Mouse (Mus musculus) intestine, embryonic 14.5 days (tissue): ENCODE data around the gene Plod3. TPM values are rescaled to one million over a fixed set of nuclear protein-coding genes. Genes with fewer than 3 reads are reported as not detected.

Experiments
- ATAC-seq: fragments of 200-750 bp; cut with Nextera tagmentation; replicated peaks from 2 replicates; pipeline ENCODE4 v1.8.0; 2017; ENCODE audit warnings: low read depth, moderate number of reproducible peaks, moderate TSS enrichment, moderate library complexity; ENCODE audit not compliant: low FRiP score, low TSS enrichment
- DNase-seq: peaks from one replicate; pipeline ENCODE4 v3.0.0-alpha.2; 2018; ENCODE audit warnings: low spot score
- H3K27ac ChIP-seq: fragments of 300-500 bp; sonication (generic); 2 replicates; pipeline ENCODE4 v1.5.1; 2014; ENCODE audit warnings: low read depth, mild to moderate bottlenecking, control low read depth
- H3K27me3 ChIP-seq: fragments of 300-500 bp; sonication (generic); replicated peaks from 2 replicates; pipeline ENCODE4 v1.6.1; 2014; ENCODE audit warnings: low read length, control low read depth; ENCODE audit not compliant: control insufficient read depth, insufficient read depth
- H3K36me3 ChIP-seq: fragments of 300-500 bp; sonication (generic); 2 replicates; pipeline ENCODE4 v1.6.1; 2014; ENCODE audit warnings: low read length, control low read depth; ENCODE audit not compliant: control insufficient read depth, insufficient read depth
- H3K4me1 ChIP-seq: fragments of 300-500 bp; sonication (generic); replicated peaks from 2 replicates; pipeline ENCODE4 v1.6.1; 2014; ENCODE audit warnings: low read length, control low read depth, mixed read lengths; ENCODE audit not compliant: control insufficient read depth, insufficient read depth
- H3K4me2 ChIP-seq: fragments of 300-500 bp; sonication (generic); 2 replicates; pipeline ENCODE4 v1.6.1; 2014; ENCODE audit warnings: low read length
- H3K4me3 ChIP-seq: fragments of 300-500 bp; sonication (generic); 2 replicates; pipeline ENCODE4 v1.5.1; 2014; ENCODE audit warnings: low read depth, low read length, control low read depth, mixed read lengths
- H3K9ac ChIP-seq: fragments of 300-500 bp; sonication (generic); 2 replicates; pipeline ENCODE4 v1.6.1; 2014; ENCODE audit warnings: mild to moderate bottlenecking, low read length
- H3K9me3 ChIP-seq: fragments of 300-500 bp; sonication (generic); 2 replicates; pipeline ENCODE4 v1.6.1; 2016; ENCODE audit warnings: low read length, control low read depth; ENCODE audit not compliant: control insufficient read depth
- WGBS: fragments of 180-500 bp; shearing (Covaris S2); extraction: QIAGEN DNeasy Blood & Tissue Kit; methylation state at CpG from one replicate; pipeline ENCODE4 v1.1.7; 2014; 5-methylcytosine and 5-hydroxymethylcytosine counted together
- polyA plus RNA-seq: library from polyadenylated mRNA; unstranded; fragments of >200 nt; fragmentation: Nextera tagmentation; extraction: Ambion mirVana; gene quantifications from 2 replicates; pipeline ENCODE4 v1.2.1, GENCODE M21; 2014

The Plod3 gene
- polyA plus RNA-seq, 1 experiment from 2014 or later: 42.0 TPM

DNA sequence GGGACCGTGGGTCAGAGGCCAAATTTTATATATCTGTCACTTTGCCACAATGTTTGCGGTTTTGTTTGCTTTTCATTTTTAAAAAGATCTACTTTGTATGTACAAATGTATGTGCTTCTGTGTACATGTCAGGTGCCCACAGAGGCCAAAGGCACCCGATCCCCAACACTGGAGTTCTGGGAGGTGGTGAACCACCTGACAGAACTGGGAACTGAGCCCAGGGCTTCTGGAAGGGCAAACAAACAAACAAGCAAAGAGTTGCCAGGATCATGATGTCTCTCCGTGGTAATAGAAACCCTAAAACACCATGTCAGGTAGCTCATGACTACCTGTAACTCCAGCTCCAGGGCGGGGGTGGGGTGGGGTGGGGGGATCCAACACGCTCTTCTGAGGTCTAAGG, 26.8 kb upstream of the Plod3 start:
- DNase-seq: no peak
- WGBS: 93% methylated on average over 6 of the region's 6 CpGs
- ATAC-seq: no peak
- H3K9me3 ChIP-seq: no peaks in the 10 kb centered on the region
- H3K27me3 ChIP-seq: no peaks in the 10 kb centered on the region
- H3K36me3 ChIP-seq: peaks cover 21% of the 10 kb centered on the region
- H3K4me3 ChIP-seq: no peak overlapping the region
- H3K4me2 ChIP-seq: no peak overlapping the region
- peaks cover 7% of the 10 kb centered on the region; the same call in 1 of the 2 replicates for H3K4me1 ChIP-seq
- no peak overlapping the region for H3K27ac ChIP-seq
- H3K9ac ChIP-seq: no peak overlapping the region

DNA sequence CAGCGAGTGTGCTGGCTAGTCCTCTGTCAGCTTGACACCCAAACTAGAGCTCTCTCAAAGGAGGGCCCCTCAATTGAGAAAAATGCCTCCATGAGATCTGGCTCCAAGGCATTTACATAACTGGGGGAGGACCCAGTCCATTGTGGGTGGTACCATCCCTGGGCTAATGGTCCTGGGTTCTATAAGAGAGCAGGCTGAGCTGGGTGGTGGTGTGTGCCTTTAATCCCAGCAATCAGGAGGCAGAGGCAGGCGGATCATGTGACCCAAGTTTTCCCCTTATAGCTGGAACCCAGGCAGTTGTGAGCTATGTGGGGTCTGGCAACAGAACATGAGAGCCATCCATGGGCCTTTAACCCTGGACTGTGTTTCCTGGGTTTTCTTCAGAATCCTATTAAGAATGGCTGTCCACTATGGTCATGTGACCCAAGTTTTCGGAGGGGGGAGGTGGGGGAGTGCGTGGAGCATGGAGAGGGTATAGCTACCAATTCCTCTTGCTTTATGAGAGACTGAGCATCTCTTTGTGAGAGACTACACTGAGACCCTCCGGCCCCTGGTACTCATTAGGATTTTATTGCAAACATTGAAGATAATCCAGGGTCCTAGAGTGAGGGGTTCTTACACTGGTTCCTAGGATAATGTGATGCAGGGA, 25.4 kb upstream of the Plod3 start:
- DNase-seq: no peak
- Histone ChIP-seq H3K27ac (peak overlapping the region; percentile 66), H3K4me2 (peak overlapping the region; percentile 63), H3K9ac (peak overlapping the region; percentile 62), H3K4me1 (peaks cover 20% of the 10 kb centered on the region), H3K4me3 (peak overlapping the region; percentile 62), H3K27me3 (no peaks in the 10 kb centered on the region), H3K9me3 (no peaks in the 10 kb centered on the region), H3K36me3 (peaks cover 35% of the 10 kb centered on the region)
- ATAC-seq: peak; percentile 16; the same call in 1 of the 2 replicates
- WGBS: 25% methylated on average over 5 of the region's 5 CpGs

DNA sequence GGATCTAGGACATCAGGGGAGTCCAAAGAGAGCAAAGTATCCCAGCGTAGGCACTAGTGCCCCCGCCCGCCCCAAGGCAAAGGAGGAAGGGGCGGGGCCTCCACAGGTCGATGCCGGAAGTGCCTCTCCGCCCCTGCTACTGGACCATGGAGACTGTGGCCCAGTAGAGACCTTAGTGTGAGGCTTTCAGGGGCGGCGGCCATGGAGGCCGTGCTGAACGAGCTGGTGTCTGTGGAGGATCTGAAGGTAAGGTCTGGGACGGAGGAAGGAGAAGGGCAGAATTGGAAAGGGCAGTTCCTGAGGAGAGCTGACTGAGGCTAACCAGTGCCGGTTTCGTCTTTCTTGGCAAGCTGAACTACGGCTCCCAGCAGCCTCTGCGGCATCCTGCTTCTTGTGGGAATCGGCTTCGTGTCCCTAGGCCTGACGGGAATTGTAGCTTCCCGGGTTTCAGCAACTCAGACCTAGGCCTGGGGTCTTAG, 24.8 kb upstream of the Plod3 start:
- under 1% methylated on average over 20 of the region's 20 CpGs for WGBS
- peak; percentile 98 for DNase-seq
- Histone ChIP-seq H3K27me3 (no peaks in the 10 kb centered on the region), H3K27ac (peak overlapping the region; percentile 66), H3K9ac (peak overlapping the region; percentile 62), H3K4me2 (peak overlapping the region; percentile 63), H3K36me3 (peaks cover 35% of the 10 kb centered on the region), H3K4me3 (peak overlapping the region; percentile 62), H3K9me3 (no peaks in the 10 kb centered on the region), H3K4me1 (peaks cover 25% of the 10 kb centered on the region)
- ATAC-seq: peak; percentile 86

DNA sequence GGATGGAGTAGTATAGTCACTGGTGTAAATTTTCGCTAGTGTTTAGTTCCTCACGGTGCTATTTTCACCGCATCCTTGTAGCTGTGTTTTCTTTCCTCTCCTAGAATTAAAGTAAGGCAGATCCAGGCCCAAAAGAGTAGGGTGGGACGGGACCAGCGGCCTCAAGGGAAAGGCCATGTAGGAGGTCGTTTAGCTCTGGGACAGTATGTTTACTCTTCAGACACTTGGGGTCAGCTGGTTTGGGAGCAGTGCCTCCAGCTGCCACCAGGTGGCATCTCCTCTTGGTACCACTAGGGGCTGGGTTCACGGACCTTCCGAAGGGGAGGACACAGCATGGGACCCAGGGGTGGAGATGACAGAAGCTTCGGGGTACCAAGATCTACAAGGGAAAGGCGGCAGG, 24.3 kb upstream of the Plod3 start:
- H3K4me2 ChIP-seq: peak overlapping the region; percentile 63
- peaks cover 25% of the 10 kb centered on the region for H3K4me1 ChIP-seq
- H3K27ac ChIP-seq: peak overlapping the region; percentile 66
- DNase-seq (peak; percentile 91), ATAC-seq (peak; percentile 50)
- under 1% methylated on average over 10 of the region's 10 CpGs for WGBS
- H3K36me3 ChIP-seq: peaks cover 35% of the 10 kb centered on the region
- H3K4me3 ChIP-seq: peak overlapping the region; percentile 62
- no peaks in the 10 kb centered on the region for H3K27me3 ChIP-seq
- H3K9ac ChIP-seq: peak overlapping the region; percentile 62
- no peaks in the 10 kb centered on the region for H3K9me3 ChIP-seq

DNA sequence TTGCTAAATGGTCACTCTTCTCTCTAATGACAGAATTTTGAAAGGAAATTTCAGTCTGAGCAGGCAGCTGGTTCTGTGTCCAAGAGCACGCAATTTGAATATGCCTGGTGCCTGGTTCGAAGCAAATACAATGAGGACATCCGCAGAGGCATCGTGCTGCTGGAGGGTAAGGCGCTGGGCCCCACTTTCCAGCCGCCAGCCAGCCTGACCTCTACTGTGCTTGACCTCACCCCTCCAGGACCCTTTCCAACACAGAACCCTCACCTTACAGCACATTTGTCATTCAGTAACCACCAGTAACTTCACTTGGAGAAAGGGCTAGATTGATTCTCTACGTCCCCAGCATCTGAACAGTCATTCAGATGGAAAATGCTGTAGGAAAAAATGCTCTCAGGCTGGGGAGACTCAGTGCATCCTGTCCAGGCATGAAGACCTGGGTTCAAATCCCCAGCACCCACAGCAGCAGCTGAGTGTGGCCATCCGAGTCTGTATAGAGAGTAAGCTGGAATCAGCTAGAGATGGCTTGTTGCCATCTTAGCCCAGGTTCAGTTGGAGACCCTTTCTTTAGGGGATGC, 23.8 kb upstream of the Plod3 start:
- H3K27me3 ChIP-seq: no peaks in the 10 kb centered on the region
- peaks cover 25% of the 10 kb centered on the region for H3K4me1 ChIP-seq
- 0 out of 2 replicates have a peak overlapping the region, but pooled peaks have one; percentile 66 for H3K27ac ChIP-seq
- ATAC-seq (no peak), DNase-seq (no peak)
- H3K4me3 ChIP-seq: peak overlapping the region; percentile 62
- WGBS: 74% methylated on average over 8 of the region's 8 CpGs
- peaks cover 38% of the 10 kb centered on the region for H3K36me3 ChIP-seq
- no peaks in the 10 kb centered on the region for H3K9me3 ChIP-seq
- H3K9ac ChIP-seq: peak overlapping the region; percentile 62
- H3K4me2 ChIP-seq: peak overlapping the region; percentile 63

DNA sequence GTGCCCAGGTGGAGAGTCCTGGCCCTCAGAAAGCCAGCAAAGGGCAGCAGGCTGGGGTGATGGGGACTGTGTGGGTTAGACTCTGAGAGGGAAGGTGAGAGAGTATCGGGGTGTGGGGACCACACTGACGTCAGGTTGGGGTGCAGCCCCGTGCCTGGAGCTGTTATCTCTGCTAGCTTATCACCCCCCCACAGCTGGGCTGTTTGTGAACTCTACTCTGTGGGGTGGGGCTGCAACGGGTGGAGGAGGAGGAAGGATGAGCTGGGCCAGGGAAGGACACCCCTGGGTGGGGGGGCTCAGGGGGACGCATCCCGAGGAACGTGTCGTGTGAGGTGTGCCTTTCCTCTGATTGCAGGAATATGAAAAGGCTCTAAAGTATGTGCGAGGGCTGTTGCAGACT, 21.6 kb upstream of the Plod3 start:
- DNase-seq: no peak

DNA sequence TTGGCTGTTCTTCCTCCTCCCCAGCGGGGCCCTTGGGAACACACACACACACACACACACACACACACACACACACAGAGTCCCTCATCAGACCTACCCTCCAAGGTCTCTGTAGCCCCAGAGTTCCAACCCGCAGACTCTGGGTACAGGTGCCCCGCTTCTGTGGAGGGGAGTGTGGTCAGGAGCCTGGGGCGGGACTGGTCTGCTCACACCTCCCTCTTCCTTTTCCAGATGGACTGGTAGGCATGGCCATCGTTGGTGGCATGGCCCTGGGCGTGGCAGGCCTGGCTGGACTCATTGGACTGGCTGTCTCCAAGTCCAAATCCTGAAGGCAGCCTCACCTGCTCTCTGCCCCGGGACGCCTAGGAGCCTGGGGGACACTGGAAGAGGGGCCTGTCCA, 21.1 kb upstream of the Plod3 start:
- no peak for ATAC-seq

More for the DNA sequence above, 21.6 kb upstream of the Plod3 start:
- Histone ChIP-seq H3K27me3 (no peaks in the 10 kb centered on the region), H3K9ac (no peak overlapping the region), H3K36me3 (peaks cover 38% of the 10 kb centered on the region), H3K9me3 (no peaks in the 10 kb centered on the region), H3K4me3 (no peak overlapping the region), H3K4me2 (no peak overlapping the region), H3K4me1 (peaks cover 25% of the 10 kb centered on the region), H3K27ac (no peak overlapping the region)
- WGBS: 74% methylated on average over 9 of the region's 9 CpGs
- no peak for ATAC-seq

DNA sequence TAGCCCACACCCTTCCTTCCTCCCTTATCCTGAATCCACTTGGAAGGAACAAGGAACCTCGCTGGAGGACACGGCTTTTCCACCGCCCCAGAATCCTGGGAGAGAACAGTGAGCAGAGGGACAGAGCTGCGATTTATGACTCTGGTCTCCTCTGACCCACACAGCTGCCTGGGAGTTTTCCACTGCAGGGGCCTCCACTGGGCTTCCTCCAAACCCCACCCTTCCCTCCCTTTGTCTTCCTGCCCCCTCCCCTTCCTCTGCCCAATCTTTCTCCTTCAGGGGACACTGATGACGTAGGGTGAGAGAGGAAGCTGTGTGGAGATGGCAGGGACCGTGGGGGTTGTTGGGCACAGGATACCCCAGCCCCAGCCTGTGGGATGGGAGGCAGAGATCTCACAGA, 20.5 kb upstream of the Plod3 start, which contains the start of gene Cldn15:
Gene Cldn15, plus strand, starts transcription at position 286 of the 400 bp plus-strand sequence.
- ATAC-seq (no peak), DNase-seq (peak; percentile 56)
- H3K9me3 ChIP-seq: no peaks in the 10 kb centered on the region
- H3K4me3 ChIP-seq: no peak within 1 kb of the TSS
- no peaks in the 10 kb centered on the region for H3K27me3 ChIP-seq
- peak within 1 kb of the TSS; percentile 62 for H3K27ac ChIP-seq
- peaks cover 25% of the 10 kb centered on the region for H3K4me1 ChIP-seq
- H3K9ac ChIP-seq: no peak within 1 kb of the TSS
- peaks cover 38% of the 10 kb centered on the region for H3K36me3 ChIP-seq
- H3K4me2 ChIP-seq: 0 out of 2 replicates have a peak within 1 kb of the TSS, but pooled peaks have one; percentile 11
- WGBS: 25% methylated on average over 6 of the region's 6 CpGs

More for the DNA sequence above, 21.1 kb upstream of the Plod3 start:
- DNase-seq: no peak
- Histone ChIP-seq H3K36me3 (peaks cover 38% of the 10 kb centered on the region), H3K27ac (peak overlapping the region; percentile 62), H3K9me3 (no peaks in the 10 kb centered on the region), H3K27me3 (no peaks in the 10 kb centered on the region), H3K9ac (no peak overlapping the region), H3K4me3 (no peak overlapping the region), H3K4me1 (peaks cover 25% of the 10 kb centered on the region), H3K4me2 (no peak overlapping the region)
- 79% methylated on average over 8 of the region's 8 CpGs for WGBS
